Mouse (Mus musculus) pancreas, adult 10 weeks (tissue): ENCODE measurements around the gene Adgrf4. TPM values are rescaled to one million over a fixed set of nuclear protein-coding genes. Genes with fewer than 3 reads are reported as not detected.

ENCODE experiments used
- polyA plus RNA-seq: library from polyadenylated mRNA; stranded (reverse); fragments of 350-450 nt; fragmentation: Illumina TruSeq; extraction: RNeasy Lipid Tissue Mini Kit (QIAGEN cat#74804); gene quantifications from one replicate; pipeline ENCODE4 v1.2.3, GENCODE M21; 2015; ENCODE audit warnings: low read depth, low replicate concordance; ENCODE audit not compliant: insufficient read depth

Adgrf4 gene
- 0.35 TPM for polyA plus RNA-seq

DNA sequence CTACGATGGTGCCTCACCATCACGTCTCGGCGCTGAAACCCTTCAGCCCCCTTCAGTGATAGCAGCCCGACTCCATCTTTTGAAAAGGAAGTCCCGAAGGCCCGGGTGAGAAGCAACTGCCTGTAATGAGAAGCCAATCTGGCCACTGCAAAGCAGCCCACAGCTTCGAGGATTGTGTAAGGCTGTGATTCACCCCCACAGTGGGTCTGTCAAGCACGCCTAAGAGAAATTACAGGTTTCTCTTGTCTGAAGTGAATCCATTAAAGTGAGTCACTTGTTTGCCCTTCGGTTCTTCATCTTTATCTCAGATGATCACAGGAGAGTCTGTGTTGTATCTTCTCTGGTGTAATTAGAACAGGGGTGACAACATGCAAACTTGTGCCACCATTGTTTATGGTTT is at the start of gene Adgrf4:
Adgrf4 (minus strand) TSS at position 149 of the 400 bp plus-strand sequence.

DNA sequence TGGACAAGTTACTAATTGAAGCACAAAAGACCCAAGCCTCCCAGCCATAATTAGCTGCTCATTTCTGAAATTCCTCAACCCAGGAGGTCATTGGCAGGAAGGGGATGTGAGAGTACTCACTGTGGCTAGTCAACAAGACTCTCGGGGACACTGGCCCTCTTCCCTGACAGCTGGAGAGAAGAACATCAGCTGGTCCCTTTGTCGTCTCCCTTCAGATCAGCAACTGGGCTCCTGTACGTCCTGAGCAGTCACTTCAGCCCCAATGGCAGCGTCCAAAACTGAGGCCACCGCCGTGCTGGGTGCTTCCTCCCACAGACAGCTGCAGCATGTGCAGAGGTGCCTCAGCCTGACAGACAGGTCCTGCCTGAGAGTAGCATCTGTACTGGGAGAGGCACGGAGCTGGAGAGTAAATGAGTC is 49.7 kb upstream of the Adgrf4 start, which contains the start of gene Adgrf2:
Adgrf2 (minus strand) TSS at position 379 of the 417 bp plus-strand sequence.

DNA sequence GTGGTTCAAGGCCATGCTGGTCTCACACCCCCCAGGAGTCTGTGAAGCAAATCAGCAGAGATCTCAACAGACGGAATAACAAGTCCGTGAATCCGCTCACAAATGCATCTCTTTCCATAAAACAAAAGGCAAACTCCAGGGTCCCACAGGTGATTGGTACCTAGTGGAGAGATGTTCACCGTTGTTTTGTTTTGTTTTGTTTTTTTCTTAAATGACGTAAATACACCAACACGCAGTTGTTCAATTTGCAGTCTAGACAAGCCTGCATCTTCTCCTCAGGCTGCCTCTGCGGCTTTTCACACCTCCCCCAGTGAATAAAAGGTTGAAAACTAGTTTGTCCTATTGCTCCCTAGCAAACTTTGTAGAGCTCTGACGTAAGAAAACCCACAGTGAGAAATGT is 80.8 kb downstream of the Adgrf4 start, which contains the start of gene Opn5:
Opn5 (minus strand) TSS at position 101 of the 400 bp plus-strand sequence.

Other genes with a start within 250 kb of the Adgrf4 start
- not detected for gene Opn5, start 80.9 kb downstream of the Adgrf4 start, polyA plus RNA-seq
- gene Adgrf2, start 49.9 kb upstream of the Adgrf4 start, polyA plus RNA-seq, result not detected
- gene Cd2ap, start 184.4 kb upstream of the Adgrf4 start, polyA plus RNA-seq, result 15.9 TPM